Mouse (Mus musculus) ES-E14 (cell line): Measurements from ENCODE around the gene Ski.

Experiments
- MAFK ChIP-seq: IDR thresholded peaks from 2 replicates; pipeline ENCODE4 v1.6.1; 2014; ENCODE audit warnings: mild to moderate bottlenecking, low read depth, low read length, inconsistent platforms; ENCODE audit not compliant: insufficient read depth
- ZC3H11A ChIP-seq: IDR thresholded peaks from 2 replicates; pipeline ENCODE4 v1.6.1; 2012; ENCODE audit warnings: low read depth, mild to moderate bottlenecking, inconsistent platforms, low read length, borderline replicate concordance
- ZNF384 ChIP-seq: IDR thresholded peaks from 2 replicates; pipeline ENCODE4 v1.6.1; 2012; ENCODE audit warnings: low read depth, low read length, inconsistent platforms

GRCm38 (mm10) chr4:155222841-155223593 is 625 bp upstream of the Ski start:
- TF ChIP-seq MAFK (no peak), ZC3H11A (no peak), ZNF384 (no peak)
